In the genomic region with DNA sequence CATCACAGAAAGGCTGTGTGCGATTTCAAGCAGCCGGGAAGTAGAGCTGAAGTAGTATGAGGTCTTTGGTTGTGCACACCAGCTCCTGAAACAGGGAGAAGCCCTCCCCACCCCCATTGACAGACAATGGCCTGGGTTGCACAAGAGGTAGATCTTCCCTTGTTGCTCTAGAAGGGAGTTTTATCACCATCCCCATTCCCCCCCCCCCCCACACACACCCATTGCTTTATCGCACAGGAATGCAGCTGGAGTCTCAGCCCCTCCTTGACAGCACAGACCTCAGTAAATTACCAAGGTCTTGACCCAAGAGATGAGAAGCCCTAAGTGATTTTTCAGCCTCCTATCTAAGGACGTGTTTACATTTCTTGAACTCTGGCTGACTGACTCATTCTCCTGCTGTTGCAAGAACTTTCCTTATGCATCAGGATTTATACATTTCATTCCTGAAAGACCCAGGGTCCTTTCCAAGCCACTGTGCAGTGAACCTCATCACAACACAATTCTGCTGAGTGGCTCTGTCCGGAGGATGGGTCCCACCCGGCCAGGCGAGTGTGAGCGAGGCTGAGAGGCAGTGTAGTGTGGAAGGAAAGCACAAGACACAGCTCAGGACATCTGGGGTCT, we compare ENCODE assay signal across 10 mouse cellular contexts.
DNase-seq lines count a peak whose midpoint lies in the region; ATAC-seq and TF ChIP-seq lines count a peak whose summit lies in the region.
"Had no signal": no experiment of that assay in that cellular context is flagged by ENCODE, and none has a peak within 500 bp of the region (broad histone marks: within the 10 kb centered on the region; RNA-seq: fewer than 3 reads in every experiment).

No protein-coding gene starts in this region.

- H3K79me3 ChIP-seq in C2C12 (ENCODE audit: low read depth): no peaks in the 10 kb centered on the region

- no peak for DNase-seq in kidney, adult 18-20 months
- peak; percentile 35 for DNase-seq in Patski (ENCODE audit: low read depth, low spot score)
- peak; percentile 38 for DNase-seq in lung, postnatal 10 days
- DNase-seq in right cerebral cortex, postnatal 4 days: no peak
- no peak for DNase-seq in thymus, postnatal 14 days
- DNase-seq: kidney, postnatal 14 days had no signal

- in situ Hi-C loops in Patski (cut with MboI; ENCODE audit: low pct_unique_long_range_greater_than_20kb): loop anchor here (5.0 kb wide), 2 partner anchors 138 to 263 kb away; no protein-coding TSS in a partner anchor

- no peak overlapping the region for H3K9ac ChIP-seq in kidney, embryonic 16.5 days (replicated peaks; ENCODE audit: low read length)
- H3K9ac ChIP-seq: forebrain, embryonic 13.5 days had no signal

- 17% methylated on average over 8 of the region's 8 CpGs for WGBS in kidney, embryonic 16.5 days

- H3K4me3 ChIP-seq in kidney, embryonic 16.5 days (ENCODE audit: low read length): no peak overlapping the region
- no peak overlapping the region for H3K4me3 ChIP-seq in C2C12 (ENCODE audit: insufficient read depth, poor library complexity, severe bottlenecking)
- H3K4me3 ChIP-seq: forebrain, embryonic 13.5 days had no signal

- POLR2A ChIA-PET in Patski (lab: Charles Lee): interaction anchor here (0.8 kb wide), 1 partner anchor 263 kb away, joined by 3 read pairs; no protein-coding TSS in a partner anchor

- H3K27me3 ChIP-seq in kidney, embryonic 16.5 days (ENCODE audit: insufficient read depth, low read length): no peaks in the 10 kb centered on the region
- H3K27me3 ChIP-seq in C2C12 (ENCODE audit: control insufficient read depth, insufficient read depth, insufficient read length) (no peaks in the 10 kb centered on the region), Patski (no peaks in the 10 kb centered on the region)

- no peaks in the 10 kb centered on the region for H3K79me2 ChIP-seq in C2C12 (ENCODE audit: control insufficient read depth, insufficient read depth)

- TF ChIP-seq CTCF in C2C12 (IDR thresholded peaks at IDR 0.05; ENCODE audit: control insufficient read depth, insufficient read depth, insufficient read length): no peak
- TF ChIP-seq CTCF in Patski (IDR thresholded peaks at IDR 0.05): no peak

- no peaks in the 10 kb centered on the region for H3K9me3 ChIP-seq in kidney, embryonic 16.5 days (ENCODE audit: low read length)
- H3K9me3 ChIP-seq: forebrain, embryonic 13.5 days had no signal

- H3K4me1 ChIP-seq in kidney, embryonic 16.5 days (ENCODE audit: insufficient read depth, low read length): peaks cover 35% of the 10 kb centered on the region

- H3K4me2 ChIP-seq in kidney, embryonic 16.5 days (replicated peaks; ENCODE audit: low read depth, low read length): no peak overlapping the region
- H3K4me2 ChIP-seq: forebrain, embryonic 13.5 days had no signal

- no peak overlapping the region for H3ac ChIP-seq in C2C12 (ENCODE audit: control insufficient read depth, insufficient read length, low read depth)

- peak; percentile 86 for ATAC-seq in kidney, embryonic 16.5 days (ENCODE audit: low FRiP score, low TSS enrichment)
- ATAC-seq in Patski: peak; percentile 63
- ATAC-seq: forebrain, embryonic 13.5 days had no signal

- CTCF ChIA-PET in Patski (lab: Charles Lee): interaction anchor here (0.9 to 2.7 kb wide), 4 partner anchors 210 to 293 kb away, joined by 3 to 9 read pairs (median 4); no protein-coding TSS in a partner anchor

- peak overlapping the region; percentile 81 for H3K27ac ChIP-seq in kidney, embryonic 16.5 days (ENCODE audit: low read length)
- H3K27ac ChIP-seq: forebrain, embryonic 13.5 days; macrophage had no signal

- H3K36me3 ChIP-seq in kidney, embryonic 16.5 days (ENCODE audit: insufficient read depth, low read length): no peaks in the 10 kb centered on the region
- H3K36me3 ChIP-seq in C2C12 (ENCODE audit: control insufficient read depth, insufficient read depth): no peaks in the 10 kb centered on the region

TF ChIP-seq in C2C12, 6 proteins besides CTCF, POLR2A, EP300 and RAD21:
- TF ChIP-seq MYOD1 (IDR thresholded peaks at IDR 0.05; ENCODE audit: control insufficient read depth, insufficient read length, low read depth) (no peak), MYOG (IDR thresholded peaks at IDR 0.05; ENCODE audit: control insufficient read depth, extremely low read depth, insufficient read length) (no peak), MAX (IDR thresholded peaks at IDR 0.05) (no peak), FOSL1 (IDR thresholded peaks at IDR 0.05; ENCODE audit: insufficient read depth, low read length, poor library complexity, severe bottlenecking) (peak; percentile 28), CEBPB (IDR thresholded peaks at IDR 0.05; ENCODE audit: low read depth) (peak; percentile 90), USF1 (IDR thresholded peaks at IDR 0.05; ENCODE audit: low read depth) (no peak)
TF ChIP-seq in C2C12: peak in this region for 2.

Comparison
In these comparisons a context has a peak if more than half of its experiments do, and no peak if none do; other contexts are left out.
1. DNase-seq: peak in Patski (single experiment) and lung, postnatal 10 days (single experiment); none in kidney, adult 18-20 months (single experiment), right cerebral cortex, postnatal 4 days (single experiment) and thymus, postnatal 14 days (single experiment).